Mouse (Mus musculus): ENCODE results near the gene Nacc1. TPM values are rescaled to one million over a fixed set of nuclear protein-coding genes. Genes with fewer than 3 reads are reported as not detected.
A peak's percentile ranks its signal among the peaks of the same experiment; 100 is the strongest.

Gene Nacc1
- total and polyA plus RNA-seq, 2 experiments from 2014 or later = 14.7 to 78.2 TPM

- Histone ChIP-seq H3K4me1 (ENCODE audit: insufficient read depth) (peaks cover 15% of the 10 kb centered on the region), H3K4me2 (ENCODE audit: low read depth) (peak overlapping the region; percentile 51), H3K4me3 (ENCODE audit: low read depth, low read length) (no peak overlapping the region), H3K36me3 (ENCODE audit: insufficient read depth) (peaks cover 12% of the 10 kb centered on the region), H3K27ac (ENCODE audit: low read depth, low read length) (peak overlapping the region; percentile 90), H3K9me3 (ENCODE audit: low read length) (no peaks in the 10 kb centered on the region), H3K9ac (peak overlapping the region; percentile 33; the same call in 1 of the 2 replicates), H3K27me3 (ENCODE audit: insufficient read depth, low read length) (0 out of 2 replicates have a peak, but pooled peaks cover 11% of the 10 kb centered on the region)
- TF ChIP-seq CTCF (IDR thresholded peaks at IDR 0.05; ENCODE audit: low read depth) = peak; percentile 78
- 3% methylated on average over 16 of the region's 16 CpGs for WGBS
- ATAC-seq = peak; percentile 40
- DNase-seq = peak; percentile 85
Observed at GRCm38 (mm10) chr8:84704356-84704755, 16.7 kb upstream of the Nacc1 start.

GRCm38 (mm10) chr8:84703466-84704249 is 16.0 kb upstream of the Nacc1 start:
- 19% methylated on average over 38 of the region's 38 CpGs for WGBS
- Histone ChIP-seq H3K4me2 (ENCODE audit: low read depth) (peak overlapping the region; percentile 51; the same call in 1 of the 2 replicates), H3K36me3 (ENCODE audit: insufficient read depth) (peaks cover 12% of the 10 kb centered on the region), H3K27ac (ENCODE audit: low read depth, low read length) (peak overlapping the region; percentile 90), H3K9ac (peak overlapping the region; percentile 33; the same call in 1 of the 2 replicates), H3K4me1 (ENCODE audit: insufficient read depth) (peaks cover 12% of the 10 kb centered on the region), H3K27me3 (ENCODE audit: insufficient read depth, low read length) (0 out of 2 replicates have a peak, but pooled peaks cover 11% of the 10 kb centered on the region), H3K4me3 (ENCODE audit: low read depth, low read length) (no peak overlapping the region), H3K9me3 (ENCODE audit: low read length) (no peaks in the 10 kb centered on the region)
- peak; percentile 11; the same call in 1 of the 2 replicates for TF ChIP-seq CTCF (IDR thresholded peaks at IDR 0.05; ENCODE audit: low read depth)
- ATAC-seq (no peak), DNase-seq (peak; percentile 37)

GRCm38 (mm10) chr8:84702963-84703465 is 15.4 kb upstream of the Nacc1 start:
- Histone ChIP-seq H3K4me2 (ENCODE audit: low read depth) (peak overlapping the region; percentile 5; the same call in 1 of the 2 replicates), H3K36me3 (ENCODE audit: insufficient read depth) (peaks cover 16% of the 10 kb centered on the region), H3K4me1 (ENCODE audit: insufficient read depth) (peaks cover 10% of the 10 kb centered on the region), H3K9me3 (ENCODE audit: low read length) (no peaks in the 10 kb centered on the region), H3K27ac (ENCODE audit: low read depth, low read length) (peak overlapping the region; percentile 29), H3K4me3 (ENCODE audit: low read depth, low read length) (no peak overlapping the region), H3K27me3 (ENCODE audit: insufficient read depth, low read length) (0 out of 2 replicates have a peak, but pooled peaks cover 11% of the 10 kb centered on the region), H3K9ac (no peak overlapping the region)
- no peak for ATAC-seq
- no peak for TF ChIP-seq CTCF (IDR thresholded peaks at IDR 0.05; ENCODE audit: low read depth)
- peak; percentile 27 for DNase-seq
- WGBS = 72% methylated on average over 6 of the region's 6 CpGs

- H3K4me3 ChIP-seq (ENCODE audit: low read depth, low read length) = no peak overlapping the region
- no peak for ATAC-seq
- peaks cover 5% of the 10 kb centered on the region; the same call in 1 of the 2 replicates for H3K4me1 ChIP-seq (ENCODE audit: insufficient read depth)
- no peaks in the 10 kb centered on the region for H3K9me3 ChIP-seq (ENCODE audit: low read length)
- 73% methylated on average over 9 of the region's 9 CpGs for WGBS
- peak overlapping the region; percentile 54; the same call in 1 of the 2 replicates for H3K27ac ChIP-seq (ENCODE audit: low read depth, low read length)
- peaks cover 14% of the 10 kb centered on the region for H3K36me3 ChIP-seq (ENCODE audit: insufficient read depth)
- 0 out of 2 replicates have a peak, but pooled peaks cover 6% of the 10 kb centered on the region for H3K27me3 ChIP-seq (ENCODE audit: insufficient read depth, low read length)
- no peak overlapping the region for H3K9ac ChIP-seq
- DNase-seq = no peak
- H3K4me2 ChIP-seq (ENCODE audit: low read depth) = peak overlapping the region; percentile 5; the same call in 1 of the 2 replicates
- no peak for TF ChIP-seq CTCF (IDR thresholded peaks at IDR 0.05; ENCODE audit: low read depth)
Observed at GRCm38 (mm10) chr8:84702561-84702960, 14.9 kb upstream of the Nacc1 start.

GRCm38 (mm10) chr8:84700941-84701911 is 13.6 kb upstream of the Nacc1 start, which contains the start of gene Lyl1:
TSS of gene Lyl1 (plus strand) at chr8:84701457.
- 18% methylated on average over 34 of the region's 34 CpGs for WGBS
- DNase-seq (no peak), ATAC-seq (no peak)
- peak within 1 kb of the TSS; percentile 5; the same call in 1 of the 2 replicates for H3K4me2 ChIP-seq (ENCODE audit: low read depth)
- peak within 1 kb of the TSS; percentile 54 for H3K27ac ChIP-seq (ENCODE audit: low read depth, low read length)
- 0 out of 2 replicates have a peak, but pooled peaks cover 3% of the 10 kb centered on the region for H3K4me1 ChIP-seq (ENCODE audit: insufficient read depth)
- no peak within 1 kb of the TSS for H3K4me3 ChIP-seq (ENCODE audit: low read depth, low read length)
- 0 out of 2 replicates have a peak, but pooled peaks cover 4% of the 10 kb centered on the region for H3K27me3 ChIP-seq (ENCODE audit: insufficient read depth, low read length)
- peaks cover 23% of the 10 kb centered on the region for H3K36me3 ChIP-seq (ENCODE audit: insufficient read depth)
- H3K9me3 ChIP-seq (ENCODE audit: low read length) = no peaks in the 10 kb centered on the region
- TF ChIP-seq CTCF (IDR thresholded peaks at IDR 0.05; ENCODE audit: low read depth) = peak; percentile 31; the same call in 1 of the 2 replicates
- H3K9ac ChIP-seq = 0 out of 2 replicates have a peak within 1 kb of the TSS, but pooled peaks have one; percentile 18

GRCm38 (mm10) chr8:84700526-84700925 is 12.9 kb upstream of the Nacc1 start:
- 77% methylated on average over 5 of the region's 5 CpGs for WGBS
- 0 out of 2 replicates have a peak overlapping the region, but pooled peaks have one; percentile 16 for H3K27ac ChIP-seq (ENCODE audit: low read depth, low read length)
- no peak overlapping the region for H3K4me3 ChIP-seq (ENCODE audit: low read depth, low read length)
- peaks cover 29% of the 10 kb centered on the region for H3K36me3 ChIP-seq (ENCODE audit: insufficient read depth)
- H3K4me1 ChIP-seq (ENCODE audit: insufficient read depth) = 0 out of 2 replicates have a peak, but pooled peaks cover 3% of the 10 kb centered on the region
- H3K9me3 ChIP-seq (ENCODE audit: low read length) = no peaks in the 10 kb centered on the region
- no peak for TF ChIP-seq CTCF (IDR thresholded peaks at IDR 0.05; ENCODE audit: low read depth)
- no peak overlapping the region for H3K9ac ChIP-seq
- DNase-seq (no peak), ATAC-seq (no peak)
- H3K4me2 ChIP-seq (ENCODE audit: low read depth) = no peak overlapping the region
- H3K27me3 ChIP-seq (ENCODE audit: insufficient read depth, low read length) = 0 out of 2 replicates have a peak, but pooled peaks cover 4% of the 10 kb centered on the region

Data from forebrain, postnatal 0 days (tissue).